Mouse (Mus musculus) left cerebral cortex, adult 2 months (tissue): ENCODE data around the gene Fgf8. TPM values are rescaled to one million over a fixed set of nuclear protein-coding genes. Genes with fewer than 3 reads are reported as not detected.
A peak's percentile ranks its signal among the peaks of the same experiment; 100 is the strongest.

Experiments
- DNase-seq, 2 experiments: peaks; one replicate each; pipeline ENCODE4 v3.0.0; 2021 to 2022; ENCODE audit warnings: low spot score in 2 of 2, mixed read lengths in 1 of 2; ENCODE audit errors: extremely low spot score in 1 of 2
- H3K27ac ChIP-seq: fragments of 200-600 bp; 2 replicates; pipeline ENCODE4 v1.8.1; 2022
- H3K4me3 ChIP-seq: fragments of 200-600 bp; 2 replicates; pipeline ENCODE4 v1.8.1; 2022
- CTCF ChIP-seq: fragments of 200-600 bp; IDR thresholded peaks from 2 replicates; pipeline ENCODE4 v1.8.1; 2022; ENCODE audit warnings: antibody characterized with exemption, mild to moderate bottlenecking, moderate library complexity
- intact Hi-C: fragments of 180-260 bp; cut with DNase I; formaldehyde crosslinking; loops from one replicate; pipeline ENCODE4 v1.15.1; 2025
- total RNA-seq, 2 experiments: library from RNA; stranded (reverse); gene quantifications; 2 replicates each; pipeline ENCODE4 v1.2.3; 2021

Gene Fgf8
- total RNA-seq, 2 experiments from 2014 or later = not detected

- peak in 1 of 2 experiments; percentile 20 for DNase-seq
- no peak for TF ChIP-seq CTCF
- intact Hi-C loops = no loop called here
- Histone ChIP-seq H3K27ac (no peak overlapping the region), H3K4me3 (peak overlapping the region; percentile 24)
Observed at GRCm38 (mm10) chr19:45736855-45737207, 5.9 kb downstream of the Fgf8 start.

- DNase-seq = no peak
- no peak for TF ChIP-seq CTCF
- Histone ChIP-seq H3K27ac (no peak overlapping the region), H3K4me3 (no peak overlapping the region)
- intact Hi-C loops = no loop called here
Observed at GRCm38 (mm10) chr19:45736241-45736640, 6.5 kb downstream of the Fgf8 start.

DNA sequence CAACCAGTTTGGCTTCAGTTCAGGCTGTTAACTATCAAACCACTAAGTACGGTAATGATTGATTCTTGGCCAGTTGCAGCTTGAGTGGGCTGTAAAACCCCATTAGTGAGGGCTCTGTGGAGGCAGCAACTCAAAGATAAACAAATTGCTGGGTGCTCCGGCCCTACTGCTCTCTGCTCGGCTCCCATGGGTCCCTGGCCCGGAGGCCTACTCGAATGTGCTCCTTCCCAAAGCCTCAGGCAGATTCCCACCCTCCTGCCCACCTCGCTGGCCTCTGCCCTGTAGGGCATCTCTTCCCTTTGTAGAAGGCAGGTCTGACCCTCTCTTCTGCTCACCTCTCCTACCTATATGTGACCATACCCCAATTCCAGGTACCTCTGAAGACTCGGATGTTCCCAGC, 8.0 kb downstream of the Fgf8 start:
- Histone ChIP-seq H3K27ac (no peak overlapping the region), H3K4me3 (no peak overlapping the region)
- no peak for DNase-seq
- intact Hi-C loops = no loop called here
- no peak for TF ChIP-seq CTCF

- DNase-seq = no peak
- no peak overlapping the region for H3K27ac ChIP-seq
- intact Hi-C loops = no loop called here
- H3K4me3 ChIP-seq = no peak overlapping the region
- TF ChIP-seq CTCF = no peak
Observed at GRCm38 (mm10) chr19:45734191-45734590, 8.5 kb downstream of the Fgf8 start.

GRCm38 (mm10) chr19:45733564-45733963, 9.2 kb downstream of the Fgf8 start:
- no peak for TF ChIP-seq CTCF

DNA sequence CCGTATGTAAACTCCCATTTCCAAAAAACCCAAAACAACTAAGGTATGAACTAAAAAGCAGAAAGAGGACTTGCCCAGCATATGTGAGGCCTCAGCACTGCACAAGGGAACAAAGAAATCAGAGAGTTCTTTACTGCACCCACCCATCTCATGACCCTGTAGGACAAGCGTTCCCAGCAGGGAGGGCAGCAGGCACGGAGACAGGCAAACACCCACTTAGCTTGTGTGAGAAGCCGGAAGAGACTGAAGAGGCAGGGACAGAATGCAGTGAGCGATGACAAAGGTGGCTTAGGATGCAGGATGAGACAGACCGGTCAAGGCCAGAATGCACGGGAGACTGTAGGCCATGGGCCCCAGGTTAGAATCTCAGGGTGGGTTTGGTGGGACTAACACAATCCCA, 11.1 kb downstream of the Fgf8 start:
- Histone ChIP-seq H3K4me3 (no peak overlapping the region), H3K27ac (no peak overlapping the region)
- no peak for DNase-seq
- intact Hi-C loops = no loop called here
- no peak for TF ChIP-seq CTCF

More at GRCm38 (mm10) chr19:45733564-45733963, 9.2 kb downstream of the Fgf8 start:
- intact Hi-C loops = no loop called here
- no peak overlapping the region for H3K4me3 ChIP-seq
- H3K27ac ChIP-seq = no peak overlapping the region
- no peak for DNase-seq

GRCm38 (mm10) chr19:45730042-45730441, 12.7 kb downstream of the Fgf8 start:
- intact Hi-C loops = no loop called here
- TF ChIP-seq CTCF = no peak

DNA sequence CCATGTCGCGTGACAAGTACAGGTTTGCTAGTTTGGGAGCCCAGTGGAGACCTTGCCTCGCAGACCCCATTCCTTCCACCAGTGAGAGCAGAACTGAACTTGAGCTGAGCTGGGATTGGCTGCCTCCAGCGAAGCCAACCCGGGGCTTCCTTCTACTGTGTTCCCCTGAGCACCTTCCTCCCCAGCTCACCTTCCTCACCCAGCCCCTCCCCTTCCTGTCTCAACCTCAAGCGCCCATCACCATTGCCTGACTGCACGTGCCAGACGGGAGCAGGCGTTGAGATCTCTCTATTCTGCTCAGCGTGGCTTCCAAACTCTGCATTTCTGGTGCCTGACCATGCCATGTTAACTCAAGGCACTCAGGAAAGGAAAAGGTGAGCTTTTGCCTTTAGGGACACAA, 15.5 kb downstream of the Fgf8 start:
- intact Hi-C loops = no loop called here
- H3K4me3 ChIP-seq = no peak overlapping the region
- no peak for TF ChIP-seq CTCF
- H3K27ac ChIP-seq = no peak overlapping the region
- no peak for DNase-seq

More at GRCm38 (mm10) chr19:45730042-45730441, 12.7 kb downstream of the Fgf8 start:
- no peak overlapping the region for H3K27ac ChIP-seq
- no peak overlapping the region for H3K4me3 ChIP-seq
- DNase-seq = no peak

- no peak for DNase-seq
- TF ChIP-seq CTCF = no peak
- Histone ChIP-seq H3K27ac (no peak overlapping the region), H3K4me3 (no peak overlapping the region)
- intact Hi-C loops = no loop called here
Observed at GRCm38 (mm10) chr19:45725677-45726277, 16.9 kb downstream of the Fgf8 start.

DNA sequence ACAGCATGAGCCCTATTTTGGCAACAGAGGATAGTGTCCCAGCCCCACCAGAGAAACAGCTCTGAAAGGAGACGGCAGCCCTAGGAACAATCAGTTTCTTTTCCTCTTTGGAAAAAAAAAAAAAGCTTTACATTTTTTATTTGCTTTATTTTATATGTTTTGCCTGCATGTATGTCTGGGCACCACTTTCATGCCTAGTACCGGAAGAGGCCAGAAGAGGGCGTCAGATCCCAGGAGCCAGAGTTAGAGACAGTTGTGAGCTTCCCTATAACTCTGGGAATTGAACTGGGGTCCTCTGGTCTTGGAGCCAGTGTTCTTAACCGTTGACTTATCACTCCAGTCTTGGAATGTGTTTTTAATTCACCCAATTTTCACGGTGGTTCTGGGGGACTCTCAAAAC, 20.5 kb downstream of the Fgf8 start:
- peak; percentile 10; the same call in 1 of the 2 replicates for TF ChIP-seq CTCF
- DNase-seq = no peak
- intact Hi-C loops = no loop called here
- Histone ChIP-seq H3K4me3 (no peak overlapping the region), H3K27ac (no peak overlapping the region)

DNA sequence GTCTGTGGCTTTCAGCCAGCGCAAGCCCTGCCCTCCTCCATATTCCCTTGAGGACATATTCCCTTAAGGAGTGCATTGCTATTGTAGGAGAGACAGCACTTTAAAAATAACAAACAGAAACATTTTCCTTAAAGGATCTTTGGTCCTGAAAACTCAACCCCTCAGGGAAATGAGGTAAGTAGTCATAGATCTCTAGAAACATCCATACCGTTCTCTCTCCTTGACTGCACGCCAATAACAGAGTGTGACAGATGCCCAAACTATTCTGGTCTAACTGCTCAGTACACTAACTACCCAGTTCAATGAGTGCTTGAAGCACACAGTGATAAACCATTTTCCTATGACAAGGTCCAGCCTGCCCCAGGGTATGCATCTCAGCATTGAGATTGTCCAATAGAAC, 24.4 kb downstream of the Fgf8 start:
- no peak overlapping the region for H3K27ac ChIP-seq
- no peak for DNase-seq
- TF ChIP-seq CTCF = no peak
- intact Hi-C loops = no loop called here
- no peak overlapping the region for H3K4me3 ChIP-seq

GRCm38 (mm10) chr19:45717493-45718220, 25.1 kb downstream of the Fgf8 start:
- no peak overlapping the region for H3K27ac ChIP-seq
- peak; percentile 46 for TF ChIP-seq CTCF
- H3K4me3 ChIP-seq = peak overlapping the region; percentile 2; the same call in 1 of the 2 replicates
- DNase-seq = peak in 1 of 2 experiments; percentile 27
- intact Hi-C loops = no loop called here

- intact Hi-C loops = no loop called here
- DNase-seq = no peak
- H3K27ac ChIP-seq = no peak overlapping the region
- TF ChIP-seq CTCF = no peak
- no peak overlapping the region for H3K4me3 ChIP-seq
Observed at GRCm38 (mm10) chr19:45708704-45709103, 34.0 kb downstream of the Fgf8 start.
